Mouse (Mus musculus): ENCODE measurements around the gene Gm20388.
A peak's percentile ranks its signal among the peaks of the same experiment; 100 is the strongest.

Gm20388 gene

DNA sequence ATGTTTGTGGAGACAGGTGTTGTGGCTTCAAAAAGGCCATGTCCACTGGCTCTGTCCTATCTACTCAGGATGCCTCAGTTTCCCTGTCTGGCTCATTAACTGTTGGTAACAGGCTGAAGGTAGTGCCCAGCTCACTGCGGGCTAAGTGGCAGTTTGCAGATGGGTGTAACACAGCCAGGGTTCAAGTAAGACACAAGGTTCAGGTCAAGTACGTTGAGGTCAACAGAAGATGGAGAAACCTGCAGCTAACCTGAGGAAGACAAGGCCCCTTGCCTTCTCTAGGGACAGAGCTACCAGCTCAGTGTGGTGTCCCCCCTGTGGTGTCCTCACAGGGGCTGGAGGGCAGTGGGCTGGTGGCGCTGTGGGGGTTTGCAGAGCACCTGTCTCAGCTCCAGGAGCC, 1969.1 kb downstream of the Gm20388 start:
- DNase-seq (ENCODE audit: extremely low spot score, low spot score): no peak

DNA sequence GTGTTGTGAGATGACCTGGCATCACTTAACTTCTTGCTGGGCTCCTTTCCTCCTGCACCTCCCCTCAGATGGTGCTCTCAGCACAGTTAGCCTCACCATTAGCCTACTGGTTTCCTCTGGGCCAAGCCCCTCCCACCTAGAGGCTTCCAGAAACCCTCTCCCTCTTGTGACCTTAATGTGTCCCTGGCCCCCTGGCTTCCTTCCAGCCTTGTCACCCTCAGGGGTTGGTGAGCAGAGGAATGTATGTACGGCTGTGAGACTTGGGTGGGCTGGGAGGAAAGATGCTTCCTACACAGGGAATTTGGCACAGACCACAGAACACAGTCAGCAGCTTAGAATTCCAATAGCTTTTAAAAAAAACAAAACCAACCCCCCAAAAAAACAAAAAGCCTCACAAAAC, 1970.2 kb downstream of the Gm20388 start:
- no peak for DNase-seq (ENCODE audit: extremely low spot score, low spot score)

DNA sequence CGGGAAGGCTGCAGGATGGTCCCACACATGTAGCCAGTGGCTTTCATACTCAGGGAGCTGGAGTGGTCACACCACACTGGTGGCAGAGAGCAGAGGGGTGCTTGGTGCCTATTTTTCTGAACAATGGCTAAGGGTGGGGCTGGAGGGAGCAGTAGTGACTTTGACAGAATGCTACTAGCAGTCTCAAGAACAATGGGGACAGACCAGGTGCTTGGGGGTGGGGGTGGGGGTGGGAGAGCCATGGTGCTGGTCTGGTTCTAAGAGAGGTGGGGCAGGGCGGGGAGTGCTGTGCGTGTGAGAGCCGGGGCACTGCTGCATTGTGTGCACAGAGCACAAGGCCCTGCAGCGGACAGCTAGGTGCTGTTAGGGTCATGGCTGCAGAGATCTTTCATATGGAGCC, 1971.3 kb downstream of the Gm20388 start:
- DNase-seq (ENCODE audit: extremely low spot score, low spot score): no peak

GRCm38 (mm10) chr8:121884181-121884580, 1973.5 kb downstream of the Gm20388 start:
- DNase-seq (ENCODE audit: extremely low spot score, low spot score): no peak

GRCm38 (mm10) chr8:121885001-121885400, 1974.4 kb downstream of the Gm20388 start:
- DNase-seq (ENCODE audit: extremely low spot score, low spot score): no peak

- DNase-seq (ENCODE audit: extremely low spot score, low spot score): no peak
Observed at GRCm38 (mm10) chr8:121885433-121885832, 1974.8 kb downstream of the Gm20388 start.

DNA sequence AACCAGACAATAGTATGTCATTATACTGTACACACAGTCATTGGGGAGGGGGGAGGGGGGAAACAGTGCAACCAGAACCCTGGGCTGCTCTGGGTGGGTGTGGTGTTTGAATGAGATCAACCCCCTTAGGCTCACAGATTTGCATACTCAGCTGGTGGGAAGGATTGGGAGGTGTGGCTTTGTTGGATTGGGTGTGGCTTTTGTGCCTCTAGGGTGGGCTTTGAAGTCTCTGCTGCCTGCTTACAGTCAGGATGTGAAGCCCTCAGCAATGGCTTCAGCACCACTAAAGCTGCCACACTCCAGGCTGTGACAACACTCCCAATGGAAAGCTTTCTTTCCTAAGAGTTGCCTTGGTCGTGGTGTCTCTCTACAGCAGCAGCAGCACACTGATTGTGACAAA, 1976.9 kb downstream of the Gm20388 start:
- DNase-seq (ENCODE audit: extremely low spot score, low spot score): no peak

DNA sequence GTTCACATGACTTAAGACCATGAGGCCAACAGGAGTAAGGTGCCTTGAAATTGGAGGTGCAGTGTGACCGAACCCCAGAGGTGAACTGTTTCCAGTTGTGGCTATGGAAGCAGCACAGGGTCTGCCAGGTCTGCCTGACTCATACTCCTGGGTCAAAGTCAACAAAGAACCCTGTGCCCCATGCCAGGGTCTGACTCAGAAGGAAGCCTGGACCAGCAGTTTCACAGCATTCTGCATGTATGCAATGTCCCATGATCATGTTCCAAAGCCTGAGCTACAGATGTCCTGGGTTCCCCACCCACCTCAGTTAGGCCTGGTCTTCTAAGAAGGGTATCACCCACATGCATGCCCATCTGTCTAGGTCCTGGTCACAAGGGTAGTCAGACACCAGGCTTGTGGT, 1978.7 kb downstream of the Gm20388 start:
- DNase-seq (ENCODE audit: extremely low spot score, low spot score): no peak

- DNase-seq (ENCODE audit: extremely low spot score, low spot score): no peak
Observed at GRCm38 (mm10) chr8:121889810-121890785, 1979.5 kb downstream of the Gm20388 start.

DNA sequence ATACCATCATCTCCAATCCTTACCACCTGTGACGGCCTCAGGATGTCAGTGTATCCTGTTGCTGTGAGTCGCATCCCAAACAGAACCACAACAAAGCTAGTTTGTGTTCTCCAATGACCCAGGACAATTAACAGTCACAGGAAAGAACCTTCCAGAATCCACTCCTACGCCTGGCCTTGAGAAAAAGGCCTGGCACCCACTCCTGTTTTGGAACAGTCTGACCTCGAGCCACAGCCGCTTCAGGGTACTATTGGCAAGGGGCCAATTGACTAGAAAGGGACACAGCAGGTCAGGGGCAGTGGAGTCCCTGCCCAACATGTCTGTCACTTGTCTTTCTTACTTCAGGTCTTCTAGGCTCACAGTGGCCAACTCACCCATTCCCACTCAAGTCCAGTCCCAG, 1982.2 kb downstream of the Gm20388 start:
- no peak for DNase-seq (ENCODE audit: extremely low spot score, low spot score)

DNA sequence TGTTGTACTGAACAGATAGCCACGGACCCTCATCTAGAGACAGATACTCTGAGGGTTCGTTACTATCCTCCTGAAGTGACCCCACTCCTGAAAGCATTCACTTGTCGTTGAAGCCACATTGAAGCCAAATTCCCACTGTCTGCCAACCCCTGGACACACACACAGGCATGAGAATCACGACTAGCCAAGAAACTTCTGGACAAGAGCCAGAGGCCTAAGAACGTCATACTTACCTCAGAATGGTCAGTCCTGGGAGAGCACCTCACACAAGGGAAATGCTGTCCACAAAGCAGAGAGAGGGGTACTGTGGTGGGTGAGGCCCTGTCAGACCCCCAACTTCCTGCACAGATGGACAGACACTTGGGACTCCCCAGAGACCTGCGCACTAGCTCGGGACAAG, 1985.3 kb downstream of the Gm20388 start:
- no peak for DNase-seq (ENCODE audit: extremely low spot score, low spot score)

DNA sequence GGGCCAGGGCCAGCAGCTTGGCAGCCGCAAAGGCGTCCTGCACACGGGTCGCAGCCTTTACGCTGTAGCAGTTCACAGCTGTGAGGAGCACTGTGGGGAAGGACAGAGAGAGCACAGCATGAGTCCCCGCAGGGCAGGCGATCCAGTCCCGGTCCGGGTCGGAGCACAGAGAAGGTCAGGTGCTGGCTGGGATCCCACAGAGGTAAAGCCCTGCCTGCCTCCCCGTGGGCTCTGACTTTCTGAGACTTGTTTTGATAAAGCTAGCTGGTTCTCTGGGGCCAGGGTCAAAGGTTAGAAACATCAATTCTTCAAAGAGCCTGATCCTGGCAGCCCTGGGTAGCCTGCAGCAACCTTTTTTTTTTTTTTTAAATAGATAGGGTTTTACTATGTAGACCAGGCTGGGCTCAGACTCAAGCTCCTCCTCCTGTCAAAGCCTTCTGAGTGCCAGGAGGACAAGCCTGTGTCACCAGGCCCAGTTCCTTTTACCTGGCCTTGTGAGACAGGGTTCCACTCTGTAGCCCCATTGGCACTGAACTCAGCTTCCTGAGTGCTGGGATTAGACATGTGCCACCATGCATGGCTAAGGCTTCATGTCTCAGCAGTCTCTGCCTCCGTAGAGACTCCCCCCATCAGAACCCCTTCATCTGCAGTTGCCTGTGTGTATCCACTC, 1986.0 kb downstream of the Gm20388 start:
- no peak for DNase-seq (ENCODE audit: extremely low spot score, low spot score)

GRCm38 (mm10) chr8:121897205-121897604, 1986.6 kb downstream of the Gm20388 start:
- DNase-seq (ENCODE audit: extremely low spot score, low spot score): no peak

GRCm38 (mm10) chr8:121897871-121898381, 1987.3 kb downstream of the Gm20388 start:
- DNase-seq (ENCODE audit: extremely low spot score, low spot score): peak; percentile 34

- peak; percentile 64 for DNase-seq (ENCODE audit: extremely low spot score, low spot score)
Observed at GRCm38 (mm10) chr8:121898401-121898931, 1987.8 kb downstream of the Gm20388 start.

DNA sequence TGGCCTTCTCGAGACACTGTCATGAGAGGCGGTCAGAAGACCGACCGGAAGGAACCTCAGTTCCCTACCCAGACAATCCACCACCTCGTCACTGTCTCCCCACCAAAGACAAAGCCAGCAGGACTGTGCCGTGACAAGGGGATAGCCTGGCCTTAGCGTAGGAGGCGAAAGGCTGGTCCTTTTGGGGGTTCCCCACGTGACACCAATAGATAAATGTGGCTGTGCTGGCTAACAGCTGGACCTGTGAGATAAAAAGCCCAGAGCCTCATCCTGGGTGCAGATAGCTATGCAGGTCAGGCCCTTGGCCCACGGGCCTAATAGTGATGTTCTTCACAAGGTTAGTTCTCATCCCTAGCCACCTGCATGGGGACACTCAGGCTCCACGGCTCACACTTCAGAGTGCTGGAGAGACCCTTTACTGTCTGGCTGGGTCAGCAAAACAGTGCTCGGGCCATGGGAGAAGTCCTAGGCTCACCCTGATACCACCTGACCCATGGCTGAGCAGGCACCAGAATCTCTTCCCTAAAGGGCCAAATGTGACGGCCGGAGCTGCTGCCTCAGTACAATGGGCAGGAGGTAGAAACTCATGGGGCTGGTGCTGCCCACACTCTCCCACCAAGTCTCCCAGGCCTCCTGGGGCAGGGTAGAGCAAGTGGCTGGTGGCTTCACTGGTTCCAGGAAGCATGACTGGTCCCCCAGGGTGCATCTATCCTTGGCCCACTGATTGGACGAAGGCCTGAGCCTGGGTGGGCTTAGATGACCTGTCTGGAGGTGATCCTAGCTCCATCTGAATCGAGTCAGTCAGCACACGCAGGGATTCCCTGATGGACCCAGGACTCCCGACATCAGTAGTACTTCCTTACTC, 1988.8 kb downstream of the Gm20388 start:
- no peak for DNase-seq (ENCODE audit: extremely low spot score, low spot score)

GRCm38 (mm10) chr8:121901498-121902236, 1991.0 kb downstream of the Gm20388 start:
- no peak for DNase-seq (ENCODE audit: extremely low spot score, low spot score)

GRCm38 (mm10) chr8:121903977-121904376, 1993.3 kb downstream of the Gm20388 start:
- DNase-seq (ENCODE audit: extremely low spot score, low spot score): no peak

- DNase-seq (ENCODE audit: extremely low spot score, low spot score): no peak
Observed at GRCm38 (mm10) chr8:121904999-121905398, 1994.4 kb downstream of the Gm20388 start.

- DNase-seq (ENCODE audit: extremely low spot score, low spot score): no peak
Observed at GRCm38 (mm10) chr8:121905420-121905819, 1994.8 kb downstream of the Gm20388 start.
